Mouse (Mus musculus) heart, postnatal 0 days (tissue): ENCODE data around the gene Fads2. TPM values are rescaled to one million over a fixed set of nuclear protein-coding genes. Genes with fewer than 3 reads are reported as not detected.

ENCODE experiments used
- ATAC-seq: fragments of 200-750 bp; cut with Nextera tagmentation; 2 replicates; pipeline ENCODE4 v1.8.0; 2017; ENCODE audit warnings: low read depth, moderate number of reproducible peaks, moderate library complexity; ENCODE audit not compliant: insufficient read depth
- DNase-seq: peaks from one replicate; pipeline ENCODE4 v3.0.0-alpha.2; 2016; ENCODE audit warnings: low spot score
- H3K27ac ChIP-seq: fragments of 300-500 bp; sonication (generic); 2 replicates; pipeline ENCODE4 v1.5.1; 2014; ENCODE audit warnings: low read depth, mild to moderate bottlenecking
- H3K27me3 ChIP-seq: fragments of 300-500 bp; sonication (generic); 2 replicates; pipeline ENCODE4 v1.6.1; 2014; ENCODE audit warnings: low read length, mixed read lengths; ENCODE audit not compliant: control insufficient read depth, insufficient read depth
- H3K36me3 ChIP-seq: fragments of 300-500 bp; sonication (generic); replicated peaks from 2 replicates; pipeline ENCODE4 v1.6.1; 2014; ENCODE audit warnings: low read length, mixed read lengths; ENCODE audit not compliant: control insufficient read depth, insufficient read depth
- H3K4me1 ChIP-seq: fragments of 300-500 bp; sonication (generic); 2 replicates; pipeline ENCODE4 v1.6.1; 2014; ENCODE audit warnings: antibody characterized with exemption; ENCODE audit not compliant: control insufficient read depth, insufficient read depth
- H3K4me2 ChIP-seq: fragments of 300-500 bp; sonication (generic); 2 replicates; pipeline ENCODE4 v1.6.1; 2014; ENCODE audit warnings: low read depth, mild to moderate bottlenecking, low read length, moderate library complexity
- H3K4me3 ChIP-seq: fragments of 300-500 bp; sonication (generic); 2 replicates; pipeline ENCODE4 v1.5.1; 2014; ENCODE audit warnings: low read depth, low read length
- H3K9ac ChIP-seq: fragments of 300-500 bp; sonication (generic); replicated peaks from 2 replicates; pipeline ENCODE4 v1.6.1; 2014; ENCODE audit warnings: low read depth, low read length, mixed read lengths
- H3K9me3 ChIP-seq: fragments of 300-500 bp; sonication (generic); replicated peaks from 2 replicates; pipeline ENCODE4 v1.6.1; 2016; ENCODE audit warnings: low read length; ENCODE audit not compliant: control insufficient read depth
- CTCF ChIP-seq: IDR thresholded peaks from 2 replicates; pipeline ENCODE4 v1.5.1; 2016; ENCODE audit warnings: antibody characterized with exemption, control low read depth, low read depth
- EP300 ChIP-seq: IDR thresholded peaks from 2 replicates; pipeline ENCODE4 v1.6.1; 2016; ENCODE audit warnings: antibody characterized with exemption, low read depth
- WGBS: fragments of 180-500 bp; shearing (Covaris S2); extraction: QIAGEN DNeasy Blood & Tissue Kit; methylation state at CpG from one replicate; pipeline ENCODE4 v1.1.7; 2014; 5-methylcytosine and 5-hydroxymethylcytosine counted together
- polyA plus RNA-seq: library from polyadenylated mRNA; unstranded; fragments of >200 nt; fragmentation: Nextera tagmentation; extraction: Ambion mirVana; gene quantifications from 2 replicates; pipeline ENCODE4 v1.2.1, GENCODE M21; 2015
- total RNA-seq: library from RNA; depleted of rRNA; stranded (reverse); fragments of >200 nt; gene quantifications from 2 replicates; pipeline ENCODE4 v1.2.3, GENCODE M21; 2014; ENCODE audit warnings: low replicate concordance

Gene Fads2
- total and polyA plus RNA-seq, 2 experiments from 2014 or later, result 11.4 to 15.9 TPM

GRCm38 (mm10) chr19:10108666-10109065 lies 7.1 kb upstream of the Fads2 start:
- no peaks in the 10 kb centered on the region for H3K36me3 ChIP-seq
- no peak overlapping the region for H3K27ac ChIP-seq
- no peak overlapping the region for H3K4me2 ChIP-seq
- H3K9me3 ChIP-seq, result no peaks in the 10 kb centered on the region
- no peaks in the 10 kb centered on the region for H3K4me1 ChIP-seq
- TF ChIP-seq CTCF (no peak), EP300 (no peak)
- no peaks in the 10 kb centered on the region for H3K27me3 ChIP-seq
- DNase-seq (no peak), ATAC-seq (no peak)
- 83% methylated on average over 2 of the region's 2 CpGs for WGBS
- H3K9ac ChIP-seq, result no peak overlapping the region
- no peak overlapping the region for H3K4me3 ChIP-seq

GRCm38 (mm10) chr19:10108129-10108528 lies 6.6 kb upstream of the Fads2 start:
- no peak overlapping the region for H3K9ac ChIP-seq
- H3K4me2 ChIP-seq, result no peak overlapping the region
- 81% methylated on average over 1 of the region's 1 CpGs for WGBS
- H3K36me3 ChIP-seq, result no peaks in the 10 kb centered on the region
- no peaks in the 10 kb centered on the region for H3K27me3 ChIP-seq
- DNase-seq (no peak), ATAC-seq (no peak)
- no peaks in the 10 kb centered on the region for H3K9me3 ChIP-seq
- H3K4me1 ChIP-seq, result no peaks in the 10 kb centered on the region
- TF ChIP-seq CTCF, result no peak
- no peak for TF ChIP-seq EP300
- H3K4me3 ChIP-seq, result no peak overlapping the region
- H3K27ac ChIP-seq, result no peak overlapping the region

GRCm38 (mm10) chr19:10107051-10107611 lies 5.6 kb upstream of the Fads2 start:
- Histone ChIP-seq H3K4me2 (no peak overlapping the region), H3K4me3 (no peak overlapping the region), H3K9me3 (no peaks in the 10 kb centered on the region), H3K9ac (no peak overlapping the region), H3K36me3 (no peaks in the 10 kb centered on the region), H3K27ac (no peak overlapping the region), H3K27me3 (no peaks in the 10 kb centered on the region), H3K4me1 (no peaks in the 10 kb centered on the region)
- DNase-seq (no peak), ATAC-seq (no peak)
- 75% methylated on average over 5 of the region's 5 CpGs for WGBS
- TF ChIP-seq CTCF, result no peak
- TF ChIP-seq EP300, result no peak

- Histone ChIP-seq H3K4me2 (no peak overlapping the region), H3K4me3 (no peak overlapping the region), H3K27ac (no peak overlapping the region), H3K4me1 (no peaks in the 10 kb centered on the region), H3K27me3 (no peaks in the 10 kb centered on the region), H3K36me3 (no peaks in the 10 kb centered on the region), H3K9me3 (no peaks in the 10 kb centered on the region), H3K9ac (no peak overlapping the region)
- no peak for ATAC-seq
- 83% methylated on average over 2 of the region's 2 CpGs for WGBS
- DNase-seq, result no peak
- TF ChIP-seq EP300 (no peak), CTCF (no peak)
Measured at GRCm38 (mm10) chr19:10106634-10107033, 5.1 kb upstream of the Fads2 start.

GRCm38 (mm10) chr19:10105034-10105493 lies 3.5 kb upstream of the Fads2 start:
- no peak for TF ChIP-seq CTCF
- no peak for TF ChIP-seq EP300
- Histone ChIP-seq H3K27ac (no peak overlapping the region), H3K36me3 (no peaks in the 10 kb centered on the region), H3K4me2 (no peak overlapping the region), H3K9me3 (no peaks in the 10 kb centered on the region), H3K9ac (no peak overlapping the region), H3K27me3 (no peaks in the 10 kb centered on the region), H3K4me3 (no peak overlapping the region), H3K4me1 (0 out of 2 replicates have a peak, but pooled peaks cover 4% of the 10 kb centered on the region)
- WGBS, result 65% methylated on average over 10 of the region's 10 CpGs
- DNase-seq (no peak), ATAC-seq (no peak)

- H3K27me3 ChIP-seq, result no peaks in the 10 kb centered on the region
- H3K27ac ChIP-seq, result no peak overlapping the region
- no peak overlapping the region for H3K4me3 ChIP-seq
- ATAC-seq (no peak), DNase-seq (no peak)
- H3K9me3 ChIP-seq, result no peaks in the 10 kb centered on the region
- no peak for TF ChIP-seq EP300
- no peak for TF ChIP-seq CTCF
- H3K4me2 ChIP-seq, result no peak overlapping the region
- no peaks in the 10 kb centered on the region for H3K36me3 ChIP-seq
- H3K9ac ChIP-seq, result no peak overlapping the region
- 0 out of 2 replicates have a peak, but pooled peaks cover 5% of the 10 kb centered on the region for H3K4me1 ChIP-seq
- 77% methylated on average over 6 of the region's 6 CpGs for WGBS
Measured at GRCm38 (mm10) chr19:10104234-10104633, 2.7 kb upstream of the Fads2 start.
